Mouse (Mus musculus): Measurements from ENCODE around the gene Clrn1. TPM values are rescaled to one million over a fixed set of nuclear protein-coding genes. Genes with fewer than 3 reads are reported as not detected.
A peak's percentile ranks its signal among the peaks of the same experiment; 100 is the strongest.

Clrn1 gene
- 0.41 and 0.63 TPM in 2 replicates for polyA plus RNA-seq (2015; fragmentation: Nextera tagmentation; extraction: Ambion mirVana)

- Histone ChIP-seq H3K27me3 (no peaks in the 10 kb centered on the region), H3K27ac (no peak within 1 kb of the TSS; the same call in 1 of the 2 replicates), H3K9ac (replicated peaks) (no peak within 1 kb of the TSS), H3K4me3 (replicated peaks) (no peak within 1 kb of the TSS), H3K9me3 (no peaks in the 10 kb centered on the region), H3K4me1 (replicated peaks) (peaks cover 18% of the 10 kb centered on the region; the same call in 1 of the 2 replicates), H3K4me2 (replicated peaks) (no peak within 1 kb of the TSS), H3K36me3 (no peaks in the 10 kb centered on the region)
- 67% methylated on average over 20 of the region's 20 CpGs for WGBS
- no peak for ATAC-seq
Measured at GRCm38 (mm10) chr3:58884801-58885573, at the start of gene Clrn1. Clrn1 (minus strand) TSS chr3:58885340.

DNA sequence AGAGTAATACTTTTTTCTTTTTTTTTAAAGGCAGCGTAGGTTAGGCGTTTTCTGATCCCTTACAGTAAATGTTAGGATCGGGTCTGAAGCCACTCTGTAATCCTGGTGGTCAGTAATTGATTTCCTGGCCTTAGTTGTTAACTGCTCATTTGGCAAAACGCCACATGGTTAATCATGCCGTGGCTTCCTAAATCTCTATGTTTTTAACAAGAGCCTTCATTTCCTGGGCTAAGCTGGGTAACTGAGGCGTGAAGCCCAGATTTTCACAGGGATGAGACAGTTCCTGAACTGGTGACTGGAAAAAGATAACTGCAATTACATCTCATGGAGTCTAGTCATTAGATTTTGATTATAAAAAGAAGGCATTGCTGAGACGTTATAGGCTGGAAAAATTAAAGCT, 38.9 kb upstream of the Clrn1 start:
- Histone ChIP-seq H3K27ac (no peak overlapping the region), H3K9me3 (peaks cover 4% of the 10 kb centered on the region; the same call in 1 of the 2 replicates), H3K4me2 (replicated peaks) (no peak overlapping the region), H3K4me1 (replicated peaks) (no peaks in the 10 kb centered on the region), H3K9ac (replicated peaks) (no peak overlapping the region), H3K27me3 (0 out of 2 replicates have a peak, but pooled peaks cover 3% of the 10 kb centered on the region), H3K36me3 (no peaks in the 10 kb centered on the region), H3K4me3 (replicated peaks) (no peak overlapping the region)
- WGBS: 56% methylated on average over 7 of the region's 7 CpGs
- ATAC-seq: no peak

- Histone ChIP-seq H3K4me2 (replicated peaks) (no peak overlapping the region), H3K27ac (no peak overlapping the region), H3K27me3 (0 out of 2 replicates have a peak, but pooled peaks cover 3% of the 10 kb centered on the region), H3K4me1 (replicated peaks) (no peaks in the 10 kb centered on the region), H3K9me3 (peaks cover 4% of the 10 kb centered on the region; the same call in 1 of the 2 replicates), H3K36me3 (no peaks in the 10 kb centered on the region), H3K4me3 (replicated peaks) (no peak overlapping the region), H3K9ac (replicated peaks) (no peak overlapping the region)
- ATAC-seq: no peak
- 74% methylated on average over 10 of the region's 11 CpGs for WGBS
Measured at GRCm38 (mm10) chr3:58923140-58923539, 38.0 kb upstream of the Clrn1 start.

DNA sequence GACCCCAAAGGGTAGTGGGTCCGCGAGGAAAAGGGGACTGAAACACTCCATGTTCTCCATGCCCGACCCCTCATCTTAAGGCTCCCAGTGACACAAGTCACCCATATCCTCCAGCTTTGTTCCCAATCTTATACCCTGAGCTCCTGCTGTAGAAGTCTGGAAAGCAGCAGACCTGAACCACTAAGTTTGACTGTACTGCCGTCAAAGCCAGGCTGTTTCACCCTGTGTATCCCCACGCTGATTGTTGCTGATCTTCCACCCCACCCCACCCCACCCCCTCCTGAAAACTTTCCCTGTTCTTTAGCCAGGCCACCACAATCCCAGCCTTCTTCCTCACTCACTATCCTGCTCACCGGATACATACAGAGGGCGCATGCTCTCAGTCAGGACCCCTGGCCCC, 37.5 kb upstream of the Clrn1 start:
- WGBS: 65% methylated on average over 7 of the region's 7 CpGs
- no peak overlapping the region for H3K27ac ChIP-seq
- peak; percentile 45; the same call in 1 of the 2 replicates for ATAC-seq

GRCm38 (mm10) chr3:58921316-58921715, 36.2 kb upstream of the Clrn1 start:
- no peak overlapping the region for H3K9ac ChIP-seq (replicated peaks)
- H3K4me1 ChIP-seq (replicated peaks): no peaks in the 10 kb centered on the region
- WGBS: 63% methylated on average over 5 of the region's 5 CpGs
- H3K4me3 ChIP-seq (replicated peaks): no peak overlapping the region
- no peak overlapping the region for H3K27ac ChIP-seq
- no peak overlapping the region for H3K4me2 ChIP-seq (replicated peaks)
- no peaks in the 10 kb centered on the region for H3K36me3 ChIP-seq
- no peak for ATAC-seq
- H3K27me3 ChIP-seq: 0 out of 2 replicates have a peak, but pooled peaks cover 3% of the 10 kb centered on the region
- H3K9me3 ChIP-seq: peaks cover 4% of the 10 kb centered on the region; the same call in 1 of the 2 replicates

More for the DNA sequence above, 37.5 kb upstream of the Clrn1 start:
- H3K4me1 ChIP-seq (replicated peaks): no peaks in the 10 kb centered on the region
- H3K4me2 ChIP-seq (replicated peaks): no peak overlapping the region
- H3K27me3 ChIP-seq: 0 out of 2 replicates have a peak, but pooled peaks cover 3% of the 10 kb centered on the region
- H3K4me3 ChIP-seq (replicated peaks): no peak overlapping the region
- H3K36me3 ChIP-seq: no peaks in the 10 kb centered on the region
- peaks cover 4% of the 10 kb centered on the region; the same call in 1 of the 2 replicates for H3K9me3 ChIP-seq
- no peak overlapping the region for H3K9ac ChIP-seq (replicated peaks)

DNA sequence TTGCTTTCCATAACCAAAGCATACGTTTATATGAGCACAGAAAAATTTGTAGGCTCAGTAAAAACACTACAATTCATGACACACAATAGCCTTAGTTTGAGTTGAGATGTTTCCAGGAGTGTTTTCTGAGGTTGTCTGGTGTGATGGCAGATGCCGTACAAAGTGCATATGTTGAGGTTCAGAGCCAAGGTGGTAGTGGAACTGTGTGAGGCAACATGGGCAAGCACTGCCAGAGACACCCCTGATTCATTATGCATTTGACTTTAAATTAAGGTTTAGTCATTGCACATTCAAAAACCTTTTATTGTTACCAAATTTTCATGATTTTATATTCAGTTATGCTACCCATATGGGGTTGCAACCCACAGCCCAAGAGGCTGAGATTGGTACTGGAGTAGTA, 19.5 kb upstream of the Clrn1 start:
- H3K9ac ChIP-seq (replicated peaks): no peak overlapping the region
- no peak overlapping the region for H3K4me2 ChIP-seq (replicated peaks)
- H3K4me1 ChIP-seq (replicated peaks): 0 out of 2 replicates have a peak, but pooled peaks cover 4% of the 10 kb centered on the region
- no peaks in the 10 kb centered on the region for H3K9me3 ChIP-seq
- no peak overlapping the region for H3K27ac ChIP-seq
- WGBS: 83% methylated on average over 2 of the region's 2 CpGs
- ATAC-seq: no peak
- H3K36me3 ChIP-seq: no peaks in the 10 kb centered on the region
- H3K27me3 ChIP-seq: no peaks in the 10 kb centered on the region
- H3K4me3 ChIP-seq (replicated peaks): no peak overlapping the region

- 70% methylated on average over 13 of the region's 13 CpGs for WGBS
- Histone ChIP-seq H3K9ac (replicated peaks) (no peak overlapping the region), H3K9me3 (no peaks in the 10 kb centered on the region), H3K27me3 (no peaks in the 10 kb centered on the region), H3K4me3 (replicated peaks) (no peak overlapping the region), H3K4me1 (replicated peaks) (0 out of 2 replicates have a peak, but pooled peaks cover 4% of the 10 kb centered on the region), H3K27ac (no peak overlapping the region), H3K36me3 (no peaks in the 10 kb centered on the region), H3K4me2 (replicated peaks) (no peak overlapping the region)
- peak; percentile 76 for ATAC-seq
Measured at GRCm38 (mm10) chr3:58902051-58902758, 17.1 kb upstream of the Clrn1 start.

GRCm38 (mm10) chr3:58895131-58895530, 10.0 kb upstream of the Clrn1 start:
- H3K36me3 ChIP-seq: no peaks in the 10 kb centered on the region
- H3K9me3 ChIP-seq: no peaks in the 10 kb centered on the region
- H3K4me2 ChIP-seq (replicated peaks): no peak overlapping the region
- H3K27ac ChIP-seq: no peak overlapping the region
- H3K4me3 ChIP-seq (replicated peaks): no peak overlapping the region
- H3K27me3 ChIP-seq: 0 out of 2 replicates have a peak, but pooled peaks cover 3% of the 10 kb centered on the region
- ATAC-seq: no peak
- WGBS: 94% methylated on average over 5 of the region's 5 CpGs
- 0 out of 2 replicates have a peak, but pooled peaks cover under 1% of the 10 kb centered on the region for H3K4me1 ChIP-seq (replicated peaks)
- no peak overlapping the region for H3K9ac ChIP-seq (replicated peaks)

GRCm38 (mm10) chr3:58894529-58894928, 9.4 kb upstream of the Clrn1 start:
- Histone ChIP-seq H3K36me3 (no peaks in the 10 kb centered on the region), H3K4me3 (replicated peaks) (no peak overlapping the region), H3K27me3 (0 out of 2 replicates have a peak, but pooled peaks cover 3% of the 10 kb centered on the region), H3K27ac (no peak overlapping the region), H3K4me1 (replicated peaks) (0 out of 2 replicates have a peak, but pooled peaks cover 6% of the 10 kb centered on the region), H3K4me2 (replicated peaks) (no peak overlapping the region), H3K9me3 (no peaks in the 10 kb centered on the region), H3K9ac (replicated peaks) (no peak overlapping the region)
- 90% methylated on average over 3 of the region's 3 CpGs for WGBS
- no peak for ATAC-seq

- Histone ChIP-seq H3K36me3 (no peaks in the 10 kb centered on the region), H3K27ac (no peak overlapping the region), H3K4me2 (replicated peaks) (no peak overlapping the region), H3K9ac (replicated peaks) (no peak overlapping the region), H3K4me3 (replicated peaks) (no peak overlapping the region), H3K9me3 (no peaks in the 10 kb centered on the region), H3K27me3 (no peaks in the 10 kb centered on the region), H3K4me1 (replicated peaks) (peaks cover 11% of the 10 kb centered on the region; the same call in 1 of the 2 replicates)
- 49% methylated on average over 3 of the region's 3 CpGs for WGBS
- ATAC-seq: peak; percentile 61; the same call in 1 of the 2 replicates
Measured at GRCm38 (mm10) chr3:58889670-58890069, 4.5 kb upstream of the Clrn1 start.

- H3K4me1 ChIP-seq (replicated peaks): peaks cover 12% of the 10 kb centered on the region; the same call in 1 of the 2 replicates
- no peaks in the 10 kb centered on the region for H3K27me3 ChIP-seq
- no peak overlapping the region for H3K4me2 ChIP-seq (replicated peaks)
- no peaks in the 10 kb centered on the region for H3K9me3 ChIP-seq
- peak; percentile 73 for ATAC-seq
- H3K4me3 ChIP-seq (replicated peaks): no peak overlapping the region
- H3K9ac ChIP-seq (replicated peaks): no peak overlapping the region
- 75% methylated on average over 7 of the region's 7 CpGs for WGBS
- no peaks in the 10 kb centered on the region for H3K36me3 ChIP-seq
- no peak overlapping the region for H3K27ac ChIP-seq
Measured at GRCm38 (mm10) chr3:58888131-58888715, 3.1 kb upstream of the Clrn1 start.

Measured in midbrain, embryonic 13.5 days (tissue).